Mouse (Mus musculus) testis, adult 2 months (tissue): Measurements from ENCODE around the gene Adgrd1. TPM values are rescaled to one million over a fixed set of nuclear protein-coding genes. Genes with fewer than 3 reads are reported as not detected.

ENCODE experiments used
- H3K27ac ChIP-seq: fragments of 200-500 bp; 2 replicates; pipeline ENCODE4 v1.5.1; 2012; ENCODE audit warnings: low read depth, low read length; ENCODE audit not compliant: control insufficient read depth, insufficient read depth
- H3K27me3 ChIP-seq: fragments of 200-500 bp; 2 replicates; pipeline ENCODE4 v1.6.1; 2012; ENCODE audit warnings: mild to moderate bottlenecking, low read length, moderate library complexity; ENCODE audit not compliant: control insufficient read depth, insufficient read depth
- H3K36me3 ChIP-seq: fragments of 200-500 bp; 2 replicates; pipeline ENCODE4 v1.6.1; 2012; ENCODE audit warnings: mild to moderate bottlenecking, low read length; ENCODE audit not compliant: control insufficient read depth, insufficient read depth
- H3K4me1 ChIP-seq: fragments of 200-500 bp; 2 replicates; pipeline ENCODE4 v1.6.1; 2012; ENCODE audit warnings: low read length; ENCODE audit not compliant: control insufficient read depth, insufficient read depth
- H3K4me3 ChIP-seq: fragments of 200-500 bp; 2 replicates; pipeline ENCODE4 v1.5.1; 2012; ENCODE audit warnings: low read depth, mild to moderate bottlenecking, low read length, moderate library complexity, mixed read lengths; ENCODE audit not compliant: control insufficient read depth
- CTCF ChIP-seq: fragments of 200-500 bp; IDR thresholded peaks from 2 replicates; pipeline ENCODE4 v1.5.1; 2012; ENCODE audit warnings: low read depth, mild to moderate bottlenecking, inconsistent platforms, low read length, moderate library complexity; ENCODE audit not compliant: control insufficient read depth, insufficient read depth, insufficient replicate concordance
- POLR2A ChIP-seq: fragments of 200-500 bp; IDR thresholded peaks from 2 replicates; pipeline ENCODE4 v1.6.1; 2012; ENCODE audit warnings: low read depth, mild to moderate bottlenecking, inconsistent platforms, low read length, moderate library complexity; ENCODE audit not compliant: control insufficient read depth
- polyA plus RNA-seq: library from polyadenylated mRNA; depleted of rRNA; stranded (reverse); fragments of >200 nt; gene quantifications from 2 replicates; pipeline ENCODE4 v1.2.3, GENCODE M21; 2012; rRNA removed

The Adgrd1 gene
- 1.3 and 1.6 TPM in 2 replicates for polyA plus RNA-seq

DNA sequence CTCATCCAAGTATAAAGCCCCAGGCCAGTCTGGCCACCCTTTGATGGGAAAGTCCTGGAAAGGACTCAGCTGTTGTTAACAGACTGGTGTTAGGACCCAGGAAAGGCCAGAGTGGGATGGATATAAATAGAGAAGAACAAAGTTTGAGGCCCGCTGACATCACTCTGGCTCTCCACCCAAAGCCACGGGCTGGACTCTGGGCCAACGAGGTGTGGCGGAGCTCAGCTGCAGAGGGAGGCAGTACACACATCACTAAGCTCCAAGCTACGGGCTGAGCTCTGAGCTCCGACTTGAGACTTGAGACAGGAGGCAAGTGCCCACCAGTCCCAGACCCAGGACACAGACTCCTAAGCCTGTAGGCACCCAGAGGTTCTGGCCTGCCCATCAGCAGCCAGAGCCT is at the start of gene Adgrd1:
Gene Adgrd1, plus strand, starts transcription at position 240 of the 400 bp plus-strand sequence.
- Histone ChIP-seq H3K36me3 (no peaks in the 10 kb centered on the region), H3K27ac (no peak within 1 kb of the TSS), H3K27me3 (no peaks in the 10 kb centered on the region), H3K4me3 (no peak within 1 kb of the TSS), H3K4me1 (no peaks in the 10 kb centered on the region)
- TF ChIP-seq CTCF (no peak), POLR2A (no peak)

DNA sequence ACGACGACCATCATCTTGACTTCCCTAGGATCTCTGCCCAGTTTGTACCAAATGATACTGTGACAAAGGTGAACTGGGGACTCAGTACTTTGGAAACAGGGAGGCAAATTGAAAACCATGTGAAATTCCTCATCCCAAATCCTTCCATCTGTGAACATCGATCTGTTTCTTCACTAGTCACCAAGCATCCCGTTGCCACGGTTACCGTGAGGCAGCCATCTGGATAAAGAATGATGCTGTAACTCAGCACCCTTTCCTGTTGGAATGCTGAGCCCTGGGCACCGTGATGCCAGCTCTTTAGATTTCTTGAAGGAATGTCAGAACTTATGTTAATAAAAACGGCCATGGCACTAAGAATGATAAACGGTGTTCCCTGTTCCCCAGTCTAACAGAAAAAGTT is 47.2 kb upstream of the Adgrd1 start:
- Histone ChIP-seq H3K27me3 (no peaks in the 10 kb centered on the region), H3K27ac (no peak overlapping the region), H3K36me3 (no peaks in the 10 kb centered on the region), H3K4me1 (no peaks in the 10 kb centered on the region), H3K4me3 (no peak overlapping the region)
- TF ChIP-seq POLR2A (no peak), CTCF (no peak)

DNA sequence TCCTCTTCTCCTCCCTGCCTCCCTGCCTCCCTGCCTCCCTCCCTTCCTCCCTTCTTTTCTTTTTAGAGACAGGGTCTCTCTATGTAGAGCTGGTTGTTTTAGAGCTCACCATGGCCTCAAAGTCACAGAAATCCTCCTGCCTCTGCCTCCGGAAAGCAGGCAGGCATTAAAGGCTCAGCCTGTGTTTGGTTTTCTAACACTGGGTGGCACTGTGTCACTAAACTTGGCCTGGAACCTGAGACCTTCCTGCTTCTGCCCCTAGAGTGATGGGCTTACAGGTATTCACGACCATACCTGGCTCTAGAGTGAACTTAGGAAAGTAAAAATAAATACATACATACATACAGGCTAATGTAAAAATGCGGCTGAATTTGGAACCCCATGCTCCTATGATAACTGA is 44.6 kb upstream of the Adgrd1 start:
- TF ChIP-seq POLR2A: no peak
- no peak for TF ChIP-seq CTCF
- Histone ChIP-seq H3K27ac (no peak overlapping the region), H3K27me3 (no peaks in the 10 kb centered on the region), H3K4me3 (no peak overlapping the region), H3K4me1 (no peaks in the 10 kb centered on the region), H3K36me3 (no peaks in the 10 kb centered on the region)

DNA sequence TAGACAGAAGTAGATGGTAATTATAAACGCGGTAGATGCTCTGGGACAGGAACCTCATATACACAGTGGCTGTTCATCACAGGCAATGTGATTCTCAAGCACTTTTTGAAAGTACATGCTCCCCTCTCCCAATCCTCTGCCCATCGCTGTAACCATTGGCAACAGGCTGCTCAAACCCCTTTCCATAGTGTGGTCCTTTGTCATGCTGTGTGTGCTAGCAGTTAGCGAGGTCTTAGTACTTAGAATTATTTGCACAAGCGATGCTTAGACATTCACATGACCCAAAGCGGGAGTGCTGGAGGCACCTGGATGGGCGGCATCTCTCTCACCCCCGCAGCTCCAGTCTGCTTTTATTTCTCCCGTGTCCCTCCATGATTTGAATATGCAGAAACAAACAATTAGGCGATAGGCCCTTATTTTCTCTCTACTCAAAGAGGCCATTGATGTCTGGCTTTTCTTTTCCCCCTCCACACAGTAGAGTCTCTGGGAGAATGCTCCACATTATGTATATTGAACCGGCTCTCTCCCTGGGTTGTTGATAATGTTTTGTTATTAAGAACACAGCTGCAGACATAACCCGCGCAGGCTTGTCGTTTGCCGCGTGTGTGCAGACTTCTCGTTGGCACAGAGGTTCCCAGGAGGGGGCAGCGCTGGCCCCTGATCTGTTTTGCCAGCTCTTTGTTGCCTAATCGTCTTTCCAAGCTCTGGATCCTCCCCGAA is 43.8 kb upstream of the Adgrd1 start:
- Histone ChIP-seq H3K4me1 (no peaks in the 10 kb centered on the region), H3K4me3 (no peak overlapping the region), H3K36me3 (no peaks in the 10 kb centered on the region), H3K27me3 (no peaks in the 10 kb centered on the region), H3K27ac (no peak overlapping the region)
- no peak for TF ChIP-seq CTCF
- TF ChIP-seq POLR2A: no peak

DNA sequence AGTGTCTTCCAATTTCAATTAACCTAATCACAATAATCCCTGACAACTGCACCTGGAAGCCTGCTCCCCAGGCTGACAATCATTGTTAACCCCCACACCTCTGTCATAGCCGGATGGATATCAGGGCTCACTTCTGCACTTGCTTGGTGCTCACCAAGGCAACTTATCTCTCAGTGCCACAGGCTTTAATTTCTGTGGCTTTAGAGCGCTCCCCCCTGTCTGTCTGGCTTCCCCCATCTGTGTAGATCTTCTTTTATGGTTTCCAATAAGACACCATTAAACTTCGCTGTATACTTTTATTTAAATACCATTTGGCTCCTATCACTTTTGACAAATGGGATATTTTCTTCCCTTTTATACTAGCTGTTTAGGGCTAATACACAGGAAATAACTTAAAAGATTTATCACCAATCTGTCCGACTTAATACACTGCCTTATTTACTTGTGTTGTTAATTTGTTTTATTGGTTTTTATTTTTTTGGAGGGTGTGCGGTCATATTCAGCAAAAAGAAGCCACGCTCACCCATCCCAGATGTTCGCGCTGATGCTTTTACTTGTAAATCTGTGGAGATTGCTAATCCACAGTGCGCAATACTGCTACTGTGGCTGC is 41.8 kb upstream of the Adgrd1 start:
- no peaks in the 10 kb centered on the region for H3K4me1 ChIP-seq
- no peaks in the 10 kb centered on the region for H3K36me3 ChIP-seq
- no peaks in the 10 kb centered on the region for H3K27me3 ChIP-seq
- TF ChIP-seq CTCF (no peak), POLR2A (no peak)
- no peak overlapping the region for H3K27ac ChIP-seq
- no peak overlapping the region for H3K4me3 ChIP-seq

DNA sequence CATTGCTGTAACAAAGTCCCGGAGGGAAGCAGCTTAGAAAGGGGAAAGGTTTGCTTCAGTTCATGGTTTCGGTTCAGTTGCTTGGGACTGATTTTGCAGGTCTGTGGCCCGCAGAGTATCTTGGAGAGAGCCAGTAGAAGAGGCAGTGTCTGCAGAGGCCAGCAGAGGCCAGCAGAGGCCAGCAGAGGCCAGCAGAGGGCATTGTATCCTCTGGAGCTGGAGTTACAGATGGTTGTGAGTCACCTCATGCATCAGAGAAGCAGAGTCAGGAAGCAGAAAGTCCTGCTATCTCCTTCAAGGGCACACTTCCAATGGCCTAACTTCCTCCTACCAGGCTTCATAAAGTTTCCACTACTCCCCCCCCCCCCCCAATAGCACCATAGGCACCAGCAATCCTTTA is 37.4 kb upstream of the Adgrd1 start:
- Histone ChIP-seq H3K27ac (no peak overlapping the region), H3K4me1 (peaks cover 8% of the 10 kb centered on the region), H3K36me3 (no peaks in the 10 kb centered on the region), H3K27me3 (no peaks in the 10 kb centered on the region), H3K4me3 (no peak overlapping the region)
- TF ChIP-seq POLR2A (no peak), CTCF (no peak)

DNA sequence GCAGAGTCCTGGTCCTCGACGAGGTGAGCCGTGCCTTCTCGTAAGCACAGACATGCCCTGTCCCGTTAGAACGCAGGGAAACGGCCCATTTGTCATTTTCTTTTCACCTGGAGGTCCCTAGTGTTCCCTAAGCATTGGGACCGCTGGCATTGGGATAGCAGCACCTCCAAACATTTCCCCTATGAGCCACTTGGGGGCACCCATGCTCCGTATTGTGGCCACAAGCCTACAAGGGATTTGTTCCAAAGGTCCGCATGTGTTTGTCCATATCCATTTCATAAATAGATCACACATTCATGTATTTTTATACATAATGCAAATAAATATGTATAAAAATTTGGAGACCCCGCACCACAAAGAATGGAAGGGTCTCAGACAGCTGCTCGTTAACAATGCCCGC is 35.0 kb upstream of the Adgrd1 start:
- peaks cover 26% of the 10 kb centered on the region for H3K4me1 ChIP-seq
- H3K27me3 ChIP-seq: no peaks in the 10 kb centered on the region
- peak; percentile 49; the same call in 1 of the 2 replicates for TF ChIP-seq CTCF
- no peak for TF ChIP-seq POLR2A
- no peak overlapping the region for H3K27ac ChIP-seq
- H3K4me3 ChIP-seq: no peak overlapping the region
- no peaks in the 10 kb centered on the region for H3K36me3 ChIP-seq
